Mouse (Mus musculus) liver, adult (tissue): ENCODE data around the gene Rap1gap.

Source experiments
- GATA4 ChIP-seq: IDR thresholded peaks from 2 replicates; pipeline ENCODE4 v1.6.1; 2014; ENCODE audit warnings: mild to moderate bottlenecking, low read length; ENCODE audit not compliant: insufficient replicate concordance

Rap1gap gene

GRCm38 (mm10) chr4:137722692-137723427 is 58.3 kb downstream of the Rap1gap start:
- TF ChIP-seq GATA4 = no peak

DNA sequence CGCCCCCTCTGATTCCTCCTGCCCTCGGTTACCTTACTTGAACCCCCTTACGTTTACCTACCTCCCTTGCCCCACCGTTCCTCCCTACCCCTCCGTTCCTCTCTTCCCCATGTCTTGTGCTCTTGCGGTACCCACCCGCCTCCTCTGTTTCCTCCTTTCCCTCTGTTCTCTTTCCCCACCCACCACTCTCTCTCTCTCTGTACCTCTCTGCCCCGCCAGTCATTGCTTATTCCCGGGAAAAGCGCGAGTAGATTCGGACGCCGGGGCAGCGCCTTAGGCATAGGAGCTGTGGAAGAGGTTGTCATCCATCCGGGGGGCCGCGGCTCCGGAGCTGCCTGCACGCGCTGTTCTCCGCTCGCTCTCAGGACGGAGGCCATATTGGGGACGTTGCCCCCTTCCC is 59.0 kb downstream of the Rap1gap start:
- no peak for TF ChIP-seq GATA4

- no peak for TF ChIP-seq GATA4
Measured at GRCm38 (mm10) chr4:137724212-137724611, 59.7 kb downstream of the Rap1gap start.

DNA sequence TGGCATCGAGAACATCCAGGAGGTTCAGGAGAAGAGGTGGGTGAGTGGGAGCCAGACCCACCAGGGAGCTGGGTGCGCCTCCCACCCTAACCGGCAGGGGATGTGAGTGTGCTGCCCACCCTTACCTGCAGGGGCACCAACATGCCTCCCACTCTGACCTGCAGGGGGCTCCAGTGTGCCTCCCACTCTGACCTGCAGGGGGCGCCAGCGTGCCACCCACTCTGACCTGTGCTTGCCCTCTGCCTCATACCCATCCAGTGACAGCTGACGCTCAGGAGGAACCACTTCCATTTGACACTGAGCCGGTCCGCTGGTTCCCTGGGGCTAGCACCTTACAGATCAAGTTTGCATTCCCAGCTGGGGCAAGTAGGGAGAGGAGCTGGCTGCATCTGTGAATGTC is 60.2 kb downstream of the Rap1gap start:
- TF ChIP-seq GATA4 = no peak

DNA sequence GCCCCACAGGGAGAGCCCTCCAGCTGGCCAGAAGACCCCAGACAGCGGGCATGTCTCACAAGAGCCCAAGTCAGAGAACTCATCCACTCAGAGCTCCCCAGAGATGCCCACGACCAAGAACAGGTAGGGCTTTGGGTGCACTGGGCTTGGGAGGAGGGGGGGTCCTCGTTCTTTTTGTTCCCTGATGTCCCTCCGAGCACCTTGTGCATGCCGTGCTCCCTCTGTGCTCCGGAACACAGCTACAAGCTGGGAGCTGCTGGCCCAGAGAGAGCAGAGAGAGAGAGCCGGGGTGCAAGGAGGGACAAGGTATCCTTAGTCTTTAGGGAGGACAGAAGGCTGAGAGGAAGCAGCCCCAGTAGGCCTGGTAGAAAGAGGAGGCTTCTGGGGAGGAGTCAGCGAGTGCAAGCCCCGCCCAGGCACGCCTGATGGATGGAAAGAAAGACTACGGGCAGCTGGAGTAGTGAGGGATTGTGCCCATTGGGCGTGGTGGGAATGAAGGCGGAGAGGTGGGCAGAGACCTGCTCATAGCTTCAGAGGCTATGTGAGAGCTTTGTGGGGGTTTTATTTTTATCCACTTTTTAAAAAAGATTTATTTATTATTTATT is 61.1 kb downstream of the Rap1gap start:
- no peak for TF ChIP-seq GATA4

- TF ChIP-seq GATA4 = no peak
Measured at GRCm38 (mm10) chr4:137726739-137727505, 62.4 kb downstream of the Rap1gap start.

- no peak for TF ChIP-seq GATA4
Measured at GRCm38 (mm10) chr4:137727506-137728187, 63.1 kb downstream of the Rap1gap start.

DNA sequence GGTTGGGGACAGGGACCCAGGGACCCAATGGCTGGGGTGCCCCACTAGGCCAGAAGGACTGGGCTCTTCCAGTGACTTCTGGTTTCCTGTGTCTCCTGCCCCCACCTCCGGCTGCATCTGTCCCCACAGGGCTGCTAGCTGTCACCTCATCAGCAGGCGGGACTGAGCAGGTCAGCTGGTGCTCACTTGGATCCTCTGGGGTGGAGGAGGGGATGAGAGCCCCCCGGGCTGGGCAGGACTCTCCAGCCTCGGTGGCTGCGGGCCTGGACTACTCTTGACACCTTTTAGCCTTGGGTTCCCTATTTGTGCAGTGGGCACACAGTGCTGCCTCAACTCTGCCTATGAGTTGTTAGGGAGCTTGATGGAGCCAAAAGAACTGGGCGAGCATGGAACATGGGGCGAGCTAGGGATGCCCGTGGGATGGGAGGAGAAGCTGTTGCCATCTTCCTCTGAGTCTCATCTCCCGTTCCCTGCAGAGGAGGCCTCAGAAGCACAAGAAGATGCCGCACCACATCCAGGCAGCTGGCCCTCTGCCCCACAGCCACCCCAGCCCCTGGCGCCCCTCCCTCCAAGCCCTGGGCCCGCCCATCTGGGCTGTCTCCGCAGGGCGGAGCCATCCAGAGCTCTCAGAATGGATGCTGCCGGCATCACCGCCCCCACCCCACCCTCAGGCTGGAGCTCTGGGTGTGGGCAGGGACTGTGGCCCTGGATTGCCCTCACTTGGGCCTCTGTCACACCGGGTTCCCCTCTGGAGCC is 64.1 kb downstream of the Rap1gap start:
- TF ChIP-seq GATA4 = no peak

DNA sequence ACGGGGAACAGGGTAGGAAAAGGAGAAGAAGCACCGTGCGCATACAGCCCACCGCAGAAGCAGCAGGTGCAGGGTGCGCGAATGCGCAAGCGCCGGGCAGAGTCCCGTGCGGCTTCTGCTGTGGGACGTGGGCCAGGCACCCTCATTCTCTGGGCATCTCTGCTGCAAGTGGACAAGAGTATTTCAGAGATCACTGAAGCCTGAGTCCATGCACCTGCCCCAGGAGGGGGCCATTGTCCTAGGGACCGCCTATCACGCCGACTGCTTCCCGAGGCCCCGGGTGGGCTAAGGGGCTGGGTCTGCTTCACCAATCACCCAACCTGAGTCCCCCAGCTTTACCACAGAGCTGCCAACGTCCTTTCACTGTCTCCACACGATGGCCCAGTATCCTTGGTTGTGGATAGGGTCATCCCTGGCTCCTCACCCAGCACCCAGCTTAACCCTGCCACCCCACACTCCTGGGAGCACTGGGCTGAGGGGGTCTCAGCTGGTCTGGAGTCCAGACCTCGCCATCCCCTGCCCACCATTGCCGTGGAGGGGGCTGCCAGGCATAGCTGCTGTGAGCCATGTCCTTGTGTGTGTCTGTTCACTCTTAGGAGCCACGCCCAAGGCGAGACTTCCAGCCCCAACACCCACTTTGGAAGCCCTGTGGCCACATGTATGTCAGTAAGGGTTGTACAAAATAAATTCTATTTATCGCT is 64.8 kb downstream of the Rap1gap start:
- no peak for TF ChIP-seq GATA4

DNA sequence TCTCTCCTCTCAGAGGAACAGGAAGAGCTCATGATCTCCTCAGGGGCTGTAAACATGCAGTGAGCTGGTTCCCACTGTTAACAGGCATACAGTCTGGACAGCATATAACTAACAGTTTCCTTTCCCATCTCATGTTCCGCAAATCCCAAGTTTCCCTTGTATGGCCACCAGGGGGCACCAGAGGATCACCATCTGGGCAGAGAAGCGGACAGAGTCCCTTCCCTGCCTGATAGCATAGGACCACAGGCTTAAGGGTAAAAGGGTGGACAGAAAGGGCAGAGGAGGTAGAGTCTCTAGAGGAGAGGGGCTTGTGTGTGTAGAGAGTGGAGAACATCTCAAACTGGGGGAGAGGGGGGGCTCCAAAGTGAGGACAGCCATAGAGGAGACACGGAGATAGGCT is 65.6 kb downstream of the Rap1gap start:
- no peak; the same call in 1 of the 2 replicates for TF ChIP-seq GATA4

GRCm38 (mm10) chr4:137730757-137731156 is 66.2 kb downstream of the Rap1gap start:
- TF ChIP-seq GATA4 = no peak

- no peak for TF ChIP-seq GATA4
Measured at GRCm38 (mm10) chr4:137731891-137732290, 67.4 kb downstream of the Rap1gap start.

GRCm38 (mm10) chr4:137732361-137732760 is 67.8 kb downstream of the Rap1gap start:
- TF ChIP-seq GATA4 = no peak

- no peak for TF ChIP-seq GATA4
Measured at GRCm38 (mm10) chr4:137732962-137733361, 68.4 kb downstream of the Rap1gap start.
